ENCODE assay signal across 9 mouse cellular contexts in genomic region chr2:30698758-30699535, GRCm38 (mm10).
DNase-seq lines count a peak whose midpoint lies in the region; ATAC-seq lines count a peak whose summit lies in the region.
"Had no signal": no experiment of that assay in that cellular context is flagged by ENCODE, and none has a peak within 500 bp of the region (broad histone marks: within the 10 kb centered on the region; RNA-seq: fewer than 3 reads in every experiment).

No protein-coding gene starts in this region.

- H3K4me2 ChIP-seq in lung, embryonic 15.5 days: no peak overlapping the region
- H3K4me2 ChIP-seq in hindbrain, embryonic 13.5 days: no peak overlapping the region
- H3K4me2 ChIP-seq in stomach, embryonic 14.5 days (replicated peaks; ENCODE audit: low read depth, low read length): no peak overlapping the region

- no peaks in the 10 kb centered on the region for H3K36me3 ChIP-seq in heart, embryonic 10.5 days
- H3K36me3 ChIP-seq in lung, embryonic 15.5 days: no peaks in the 10 kb centered on the region
- no peaks in the 10 kb centered on the region for H3K36me3 ChIP-seq in hindbrain, embryonic 13.5 days
- no peaks in the 10 kb centered on the region for H3K36me3 ChIP-seq in stomach, embryonic 14.5 days (ENCODE audit: control insufficient read depth, insufficient read depth, low read length)
- H3K36me3 ChIP-seq: neural tube, embryonic 12.5 days had no signal

- 65% methylated on average over 6 of the region's 6 CpGs for WGBS in heart, embryonic 10.5 days
- WGBS in lung, embryonic 15.5 days: 65% methylated on average over 6 of the region's 6 CpGs
- WGBS in hindbrain, embryonic 13.5 days: 66% methylated on average over 6 of the region's 6 CpGs
- 71% methylated on average over 6 of the region's 6 CpGs for WGBS in stomach, embryonic 14.5 days

- no peak for DNase-seq in heart, embryonic 10.5 days (ENCODE audit: low spot score)
- DNase-seq in heart, postnatal 4 days: no peak
- no peak for DNase-seq in lung, postnatal 4 days
- no peak for DNase-seq in urinary bladder, postnatal 10 days (ENCODE audit: low spot score)
- DNase-seq in layer of hippocampus, postnatal 14 days (ENCODE audit: low spot score in 2 of 2): no peak

- H3K9ac ChIP-seq in lung, embryonic 15.5 days: no peak overlapping the region
- no peak overlapping the region for H3K9ac ChIP-seq in hindbrain, embryonic 13.5 days
- no peak overlapping the region for H3K9ac ChIP-seq in stomach, embryonic 14.5 days (replicated peaks; ENCODE audit: low read depth, low read length)
- H3K9ac ChIP-seq: neural tube, embryonic 12.5 days had no signal

- H3K9me3 ChIP-seq in heart, embryonic 10.5 days: no peaks in the 10 kb centered on the region
- H3K9me3 ChIP-seq in lung, embryonic 15.5 days: no peaks in the 10 kb centered on the region
- H3K9me3 ChIP-seq in hindbrain, embryonic 13.5 days: no peaks in the 10 kb centered on the region
- no peaks in the 10 kb centered on the region for H3K9me3 ChIP-seq in stomach, embryonic 14.5 days (ENCODE audit: control insufficient read depth, low read depth, low read length)
- H3K9me3 ChIP-seq: neural tube, embryonic 12.5 days had no signal

- peak overlapping the region; percentile 89 for H3K27ac ChIP-seq in heart, embryonic 10.5 days
- peak overlapping the region; percentile 43; the same call in 1 of the 2 replicates for H3K27ac ChIP-seq in lung, embryonic 15.5 days
- H3K27ac ChIP-seq in hindbrain, embryonic 13.5 days: peak overlapping the region; percentile 53
- H3K27ac ChIP-seq in stomach, embryonic 14.5 days (ENCODE audit: low read length): 0 out of 2 replicates have a peak overlapping the region, but pooled peaks have one; percentile 45

- no peak overlapping the region for H3K4me3 ChIP-seq in heart, embryonic 10.5 days
- H3K4me3 ChIP-seq in lung, embryonic 15.5 days: no peak overlapping the region
- no peak overlapping the region for H3K4me3 ChIP-seq in hindbrain, embryonic 13.5 days
- no peak overlapping the region for H3K4me3 ChIP-seq in stomach, embryonic 14.5 days (ENCODE audit: low read depth, low read length)
- H3K4me3 ChIP-seq: neural tube, embryonic 12.5 days had no signal

- peaks cover 74% of the 10 kb centered on the region for H3K4me1 ChIP-seq in heart, embryonic 10.5 days
- H3K4me1 ChIP-seq in lung, embryonic 15.5 days: peaks cover 36% of the 10 kb centered on the region
- H3K4me1 ChIP-seq in hindbrain, embryonic 13.5 days (replicated peaks): peaks cover 68% of the 10 kb centered on the region
- H3K4me1 ChIP-seq in stomach, embryonic 14.5 days (ENCODE audit: control insufficient read depth, insufficient read depth, low read length): peaks cover 29% of the 10 kb centered on the region

- no peak for ATAC-seq in lung, embryonic 15.5 days (ENCODE audit: borderline replicate concordance, extremely low read depth, low FRiP score, low TSS enrichment)
- ATAC-seq in hindbrain, embryonic 13.5 days (ENCODE audit: low FRiP score): no peak
- no peak for ATAC-seq in stomach, embryonic 14.5 days (ENCODE audit: insufficient number of reproducible peaks, insufficient read depth, low FRiP score, low read depth)

- no peaks in the 10 kb centered on the region for H3K27me3 ChIP-seq in heart, embryonic 10.5 days (ENCODE audit: insufficient read depth, poor library complexity, severe bottlenecking)
- H3K27me3 ChIP-seq in lung, embryonic 15.5 days: no peaks in the 10 kb centered on the region
- H3K27me3 ChIP-seq in hindbrain, embryonic 13.5 days: no peaks in the 10 kb centered on the region
- H3K27me3 ChIP-seq in stomach, embryonic 14.5 days (ENCODE audit: control insufficient read depth, insufficient read depth, low read length): no peaks in the 10 kb centered on the region
- H3K27me3 ChIP-seq: neural tube, embryonic 12.5 days had no signal
